Mouse (Mus musculus): ENCODE measurements around the gene Asap2. TPM values are rescaled to one million over a fixed set of nuclear protein-coding genes. Genes with fewer than 3 reads are reported as not detected.

Asap2 gene
- total RNA-seq, 2 experiments from 2014 or later: 3.5 to 4.3 TPM

- intact Hi-C loops (cut with DNase I): no loop called here
- DNase-seq: peak in 1 of 2 experiments; percentile 38
Measured at GRCm38 (mm10) chr12:21204701-21205312, 214.5 kb downstream of the Asap2 start.

DNA sequence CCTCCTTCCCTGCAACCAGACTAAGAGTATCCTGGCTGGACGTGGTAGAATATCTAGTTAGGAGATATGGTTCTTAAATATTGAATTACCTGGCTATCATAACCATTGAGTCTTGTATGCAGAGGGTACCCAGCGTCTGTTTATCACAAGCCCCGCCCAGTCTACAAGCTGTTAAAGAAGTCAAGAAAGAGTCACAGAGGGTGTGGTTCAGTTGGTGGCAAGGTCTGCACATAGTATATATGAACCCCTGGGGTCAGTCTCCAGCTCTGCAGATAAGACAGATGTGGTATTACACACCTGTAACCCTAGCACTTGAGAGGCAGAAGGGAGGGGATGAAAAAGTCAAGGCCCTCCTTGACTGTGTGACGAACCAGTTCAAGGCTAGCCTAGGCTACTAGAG, 215.5 kb downstream of the Asap2 start:
- intact Hi-C loops (cut with DNase I): no loop called here
- no peak for DNase-seq

DNA sequence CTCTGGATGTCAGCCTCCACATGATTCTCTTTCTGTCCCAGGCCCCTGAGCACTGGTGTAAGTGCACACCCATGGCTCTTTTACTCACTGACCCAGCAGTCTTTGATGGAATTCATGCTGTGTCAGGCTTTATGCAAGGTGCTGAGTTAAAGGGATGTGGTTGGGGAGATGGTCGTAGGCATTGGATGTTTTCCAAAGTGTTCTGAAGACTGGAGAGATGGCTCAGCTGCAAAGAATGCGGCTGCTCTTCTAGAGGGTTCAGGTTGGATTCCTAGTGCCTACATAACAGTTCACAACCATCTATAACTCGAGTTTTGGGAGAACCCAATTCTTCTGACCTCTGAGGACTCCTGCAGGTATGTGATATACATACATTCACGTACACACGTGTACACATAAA, 217.2 kb downstream of the Asap2 start:
- no peak for DNase-seq
- intact Hi-C loops (cut with DNase I): no loop called here

- DNase-seq: no peak
- intact Hi-C loops (cut with DNase I): no loop called here
Measured at GRCm38 (mm10) chr12:21208172-21208795, 218.0 kb downstream of the Asap2 start.

DNA sequence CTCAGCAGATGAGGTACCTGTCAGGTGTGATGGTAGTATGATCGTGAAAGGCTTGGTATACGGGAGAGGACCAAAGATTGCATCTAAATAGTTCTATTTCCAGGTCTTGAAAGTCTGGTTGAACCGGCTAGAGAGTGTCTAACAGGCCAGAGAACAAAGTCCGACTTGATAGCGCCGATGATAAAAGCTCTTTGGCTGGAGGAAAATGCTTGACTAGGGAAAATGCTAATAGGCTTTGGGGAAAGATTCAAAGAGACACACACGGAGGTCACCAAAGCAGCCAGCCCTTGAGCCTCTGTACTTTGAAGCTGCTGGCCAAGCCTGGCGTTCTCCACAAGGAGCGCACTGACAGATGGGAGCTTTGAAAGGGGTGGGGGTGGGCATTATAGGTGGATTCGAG, 219.0 kb downstream of the Asap2 start:
- intact Hi-C loops (cut with DNase I): no loop called here
- no peak for DNase-seq

DNA sequence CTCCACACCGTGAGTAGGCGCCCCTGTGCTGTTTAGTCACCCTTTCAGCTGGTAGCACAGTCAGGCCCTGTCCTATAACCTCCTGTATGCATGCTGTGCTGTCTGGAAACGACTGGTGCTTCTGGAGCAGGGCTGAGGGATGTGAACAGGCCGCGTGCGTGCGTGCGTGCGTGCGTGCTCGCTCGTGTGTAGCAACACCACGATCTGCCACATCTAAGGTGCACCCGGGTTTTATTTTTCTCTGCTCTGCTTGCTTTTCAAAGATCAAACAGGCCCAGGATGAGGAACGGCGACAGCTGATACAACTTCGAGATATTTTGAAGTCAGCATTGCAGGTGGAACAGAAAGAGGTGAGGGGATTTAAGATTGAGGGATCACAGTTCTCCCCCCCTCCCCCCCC, 222.6 kb downstream of the Asap2 start:
- intact Hi-C loops (cut with DNase I): no loop called here
- DNase-seq: no peak

DNA sequence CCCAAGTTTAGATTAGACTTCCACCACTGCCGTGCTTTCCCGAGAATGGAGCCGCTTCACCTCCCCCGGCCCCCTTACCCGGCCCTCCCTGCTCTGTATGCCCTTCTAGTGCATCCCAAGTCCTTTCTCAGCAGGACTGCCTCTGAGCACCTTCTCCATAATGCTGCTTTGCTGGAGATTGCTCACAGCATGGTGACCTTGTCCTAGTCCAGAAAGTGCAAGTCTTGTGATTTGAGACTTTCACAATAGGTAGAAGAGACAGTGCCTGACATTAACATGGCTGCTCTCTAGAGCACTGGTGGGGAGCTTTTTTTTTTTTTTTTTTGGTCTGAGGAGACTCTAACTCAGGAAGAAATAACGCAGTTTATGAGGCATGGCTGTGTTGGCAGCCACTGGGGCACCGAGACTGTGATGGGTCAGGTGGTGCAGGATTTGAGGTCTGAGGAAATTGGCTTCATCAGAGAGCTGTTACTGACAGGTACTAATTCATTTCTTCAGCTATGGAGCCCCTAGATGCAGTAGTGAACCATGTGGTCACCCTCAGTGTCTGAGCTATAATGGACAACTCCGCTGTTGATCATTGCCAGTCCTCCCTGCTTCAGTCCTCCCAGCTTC, 224.4 kb downstream of the Asap2 start:
- intact Hi-C loops (cut with DNase I): no loop called here
- DNase-seq: no peak

DNA sequence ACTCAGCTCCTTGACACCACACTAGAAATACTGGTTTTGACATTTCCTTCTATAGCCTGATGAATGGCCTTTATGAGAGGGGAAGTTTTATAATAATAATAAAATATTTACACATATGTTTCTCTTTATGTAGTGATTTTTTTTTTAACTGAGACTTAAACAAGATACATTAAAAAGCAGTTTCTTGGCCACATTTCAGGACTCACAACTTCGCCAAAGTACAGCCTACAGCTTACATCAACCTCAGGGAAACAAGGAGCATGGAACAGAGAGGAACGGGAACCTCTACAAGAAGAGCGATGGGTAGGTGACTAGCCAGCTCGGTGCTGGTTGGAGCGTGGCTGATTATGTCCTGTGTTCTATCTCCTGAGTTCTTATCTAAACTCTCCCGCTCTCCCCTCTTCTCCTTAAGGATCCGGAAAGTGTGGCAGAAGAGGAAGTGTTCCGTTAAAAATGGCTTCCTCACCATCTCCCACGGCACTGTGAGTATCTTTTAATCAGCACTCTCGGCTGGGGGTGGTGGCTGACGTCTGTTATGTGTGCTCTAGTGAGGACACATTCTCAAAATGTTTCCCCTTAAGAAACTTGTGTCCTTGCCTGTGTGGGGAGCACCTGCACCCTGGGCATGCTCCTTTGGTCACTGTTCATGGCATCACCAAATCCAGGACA, 227.7 kb downstream of the Asap2 start:
- intact Hi-C loops (cut with DNase I): no loop called here
- no peak for DNase-seq

DNA sequence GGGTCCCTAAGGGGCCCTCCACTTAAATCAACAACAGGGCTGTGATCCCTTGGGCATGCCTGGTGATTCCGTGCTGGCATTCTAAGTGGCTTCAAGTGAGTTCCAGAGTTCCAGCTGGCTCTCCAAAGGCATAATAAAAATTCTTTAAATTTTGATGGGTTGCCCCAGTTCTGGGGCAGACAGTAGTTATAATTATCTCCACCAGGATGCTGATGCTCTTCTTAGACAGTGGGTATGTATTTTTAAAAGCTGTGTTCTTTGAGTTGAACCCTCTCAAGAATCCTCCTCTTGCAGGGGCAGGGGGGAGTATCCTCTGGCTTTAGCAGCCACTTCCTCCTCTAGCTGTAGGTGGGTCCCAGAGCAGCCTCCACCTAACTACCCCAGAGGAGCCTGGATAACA, 230.3 kb downstream of the Asap2 start:
- no peak for DNase-seq
- intact Hi-C loops (cut with DNase I): no loop called here

DNA sequence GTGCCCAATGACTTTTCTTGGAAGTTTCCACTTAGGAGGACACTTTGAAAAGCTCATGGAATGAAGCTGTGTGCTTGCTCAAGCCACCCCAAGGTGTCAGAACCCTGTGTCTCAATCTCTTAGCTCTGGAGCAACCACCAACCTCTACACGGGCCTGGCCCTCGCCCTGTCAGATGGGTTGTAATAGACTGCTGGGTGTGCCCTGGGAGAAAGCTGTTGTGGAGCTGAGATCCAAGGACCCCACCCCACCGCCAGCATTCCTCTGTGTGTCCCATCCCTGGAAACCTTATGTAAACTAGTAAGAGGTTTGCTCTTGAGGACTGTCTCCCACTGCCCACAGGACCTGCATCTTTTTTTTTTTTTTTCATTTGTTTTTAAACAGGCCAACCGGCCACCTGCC, 233.7 kb downstream of the Asap2 start:
- DNase-seq: no peak
- intact Hi-C loops (cut with DNase I): no loop called here

DNA sequence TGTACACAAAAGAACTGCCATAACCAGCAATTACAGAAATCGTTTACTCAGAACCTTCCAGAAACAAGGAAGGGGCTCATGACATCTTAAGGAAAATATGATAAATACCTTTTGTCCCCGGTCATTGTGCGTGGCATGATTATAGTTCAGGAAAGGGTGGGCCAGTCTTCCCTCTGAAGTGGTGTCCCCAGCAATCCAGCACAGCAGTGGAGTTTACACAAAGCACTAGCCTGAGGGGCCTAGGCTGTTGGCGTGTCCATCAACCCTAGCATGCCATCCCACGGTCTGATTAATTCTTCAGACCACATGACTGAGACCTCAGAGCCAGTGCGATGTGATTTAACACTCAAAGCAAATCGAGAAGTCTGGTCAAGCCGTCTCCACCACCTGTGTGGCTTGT, 235.1 kb downstream of the Asap2 start:
- intact Hi-C loops (cut with DNase I): loop anchor here (5.0 kb wide), 3 partner anchors 43 to 148 kb away; no protein-coding TSS in a partner anchor
- DNase-seq: no peak

GRCm38 (mm10) chr12:21226316-21226715, 236.1 kb downstream of the Asap2 start:
- intact Hi-C loops (cut with DNase I): loop anchor here (5.0 kb wide), 3 partner anchors 44 to 149 kb away; no protein-coding TSS in a partner anchor
- DNase-seq: no peak

DNA sequence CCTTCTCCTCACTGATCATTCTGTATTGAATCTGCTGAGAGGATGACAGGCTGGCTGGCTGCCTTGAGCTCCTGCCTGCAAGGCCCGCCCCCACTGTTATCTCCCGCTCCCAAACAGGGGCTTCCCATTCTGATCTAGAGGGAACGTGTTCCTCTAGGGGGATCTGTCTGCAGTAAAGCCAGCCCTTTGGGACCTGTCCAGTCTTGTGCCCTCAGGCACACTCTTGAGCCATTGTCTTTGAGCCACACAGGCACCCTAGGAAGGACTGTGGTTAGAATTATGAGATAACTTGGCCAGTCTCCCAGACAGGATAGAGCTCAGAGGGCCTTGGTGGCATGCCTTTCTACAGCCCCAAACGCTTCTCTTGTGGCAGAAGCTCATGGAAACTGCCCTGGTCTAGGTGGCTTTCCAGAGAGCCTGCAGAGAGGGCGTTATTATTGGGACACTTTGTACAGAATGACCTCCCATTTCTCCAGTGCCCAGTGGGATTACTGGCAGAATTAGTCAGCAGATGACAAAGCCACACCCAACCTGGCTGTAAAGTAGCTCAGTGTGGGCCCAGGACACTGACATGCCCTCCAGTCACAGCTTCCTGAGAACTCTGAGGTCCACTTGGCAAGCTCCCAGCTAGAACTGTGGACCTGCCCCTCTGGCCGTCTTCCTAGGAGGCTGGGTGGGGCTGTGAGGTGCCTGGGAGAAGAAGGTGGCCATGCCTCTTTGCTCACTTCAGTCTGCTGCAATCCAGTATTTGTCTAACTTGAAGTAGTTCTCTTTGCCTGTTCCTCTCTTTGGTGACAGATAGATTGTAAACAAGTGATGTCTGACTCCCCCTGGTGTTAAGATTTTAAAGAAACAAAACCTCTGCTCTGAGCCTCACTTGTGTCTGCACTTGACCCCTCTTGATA, 237.1 kb downstream of the Asap2 start:
- intact Hi-C loops (cut with DNase I): loop anchor here (5.0 kb wide), 3 partner anchors 45 to 150 kb away; no protein-coding TSS in a partner anchor
- DNase-seq: peak; percentile 64 to 73

- intact Hi-C loops (cut with DNase I): loop anchor here (5.0 kb wide), 3 partner anchors 46 to 151 kb away; no protein-coding TSS in a partner anchor
- no peak for DNase-seq
Measured at GRCm38 (mm10) chr12:21228650-21229049, 238.4 kb downstream of the Asap2 start.

DNA sequence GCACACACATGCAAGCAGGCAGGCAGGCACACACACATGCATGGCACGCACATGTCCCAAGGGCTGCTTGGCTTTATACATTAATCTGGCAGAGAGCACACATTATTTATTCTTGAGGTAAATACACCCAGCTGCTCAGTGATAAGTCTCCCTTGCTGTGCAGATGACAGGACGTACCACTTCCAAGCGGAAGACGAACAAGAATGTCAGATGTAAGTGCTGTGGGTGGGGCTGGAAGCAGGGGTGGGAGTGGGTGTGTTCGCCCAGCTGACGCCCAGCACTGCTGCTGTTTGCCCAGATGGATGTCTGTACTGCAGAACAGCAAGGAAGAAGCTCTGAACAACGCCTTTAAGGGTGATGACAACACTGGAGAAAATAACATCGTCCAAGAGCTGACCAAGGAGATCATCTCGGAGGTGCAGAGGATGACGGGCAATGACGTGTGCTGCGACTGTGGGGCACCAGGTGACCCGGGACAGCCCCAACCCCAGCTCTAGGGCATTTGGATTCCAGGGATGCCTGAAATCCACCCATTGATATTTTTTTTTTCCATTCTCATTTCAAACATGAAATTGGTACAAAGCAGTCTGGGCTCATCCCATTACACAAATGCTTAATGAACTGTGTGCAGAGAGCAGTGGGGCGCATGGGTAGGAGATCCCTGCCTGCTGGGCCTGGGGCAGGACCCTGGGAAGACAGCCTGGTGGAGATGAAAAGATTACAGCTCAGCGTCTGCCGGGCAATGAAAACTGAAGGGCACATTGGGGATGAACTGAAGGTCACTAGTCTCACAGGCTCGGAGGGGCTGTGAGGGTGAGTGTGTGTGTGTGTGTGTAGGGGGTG, 239.0 kb downstream of the Asap2 start:
- intact Hi-C loops (cut with DNase I): loop anchor here (5.0 kb wide), 3 partner anchors 47 to 152 kb away; no protein-coding TSS in a partner anchor
- DNase-seq: no peak

GRCm38 (mm10) chr12:21233727-21234126, 243.5 kb downstream of the Asap2 start:
- intact Hi-C loops (cut with DNase I): no loop called here
- no peak for DNase-seq

- no peak for DNase-seq
- intact Hi-C loops (cut with DNase I): no loop called here
Measured at GRCm38 (mm10) chr12:21234560-21234959, 244.3 kb downstream of the Asap2 start.

DNA sequence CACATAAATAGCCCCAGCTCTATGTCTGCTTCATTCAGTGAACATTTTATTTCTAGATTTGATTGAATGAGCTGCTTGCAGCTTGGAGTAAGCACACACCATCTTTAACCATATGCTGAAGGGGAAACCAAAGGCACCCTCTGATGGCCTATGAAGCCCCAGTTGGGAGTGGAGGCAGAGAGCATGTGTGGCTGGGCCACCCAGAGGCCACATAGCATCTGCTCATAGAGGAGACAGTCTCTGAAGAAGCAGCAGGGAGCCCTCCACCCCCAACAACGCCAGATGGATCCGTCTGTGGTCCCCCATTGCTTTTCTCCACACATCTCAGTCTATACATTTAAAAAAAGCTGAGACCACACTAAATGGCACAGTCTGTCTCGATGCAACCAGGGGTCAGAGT, 251.7 kb downstream of the Asap2 start:
- no peak for DNase-seq
- intact Hi-C loops (cut with DNase I): no loop called here

DNA sequence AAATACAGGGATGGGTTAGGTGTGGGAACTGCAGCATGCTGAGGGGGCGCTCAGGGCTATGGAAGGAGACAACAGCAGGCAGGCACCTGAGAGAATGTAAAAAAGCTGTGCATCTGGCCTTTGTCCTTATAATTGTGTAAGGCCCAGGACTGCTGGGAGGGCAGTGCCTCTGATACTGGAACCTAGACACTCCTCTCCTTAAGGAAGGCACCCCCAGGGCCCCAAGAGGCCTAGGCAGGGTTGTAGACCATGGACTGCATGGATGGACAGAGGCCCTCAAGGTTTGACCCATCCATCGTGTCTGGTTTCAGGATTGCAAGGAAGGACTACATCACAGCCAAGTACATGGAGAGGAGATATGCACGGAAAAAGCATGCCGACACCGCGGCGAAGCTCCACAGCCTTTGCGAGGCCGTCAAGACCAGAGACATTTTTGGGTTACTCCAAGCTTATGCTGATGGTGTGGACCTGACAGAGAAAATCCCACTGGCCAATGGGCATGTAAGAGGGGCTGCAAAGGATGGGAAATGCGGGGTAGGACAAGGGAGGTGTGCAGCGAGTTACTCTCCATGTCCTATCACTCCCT, 254.2 kb downstream of the Asap2 start:
- no peak for DNase-seq
- intact Hi-C loops (cut with DNase I): no loop called here

Data from gastrocnemius, postnatal 36 days (tissue).